Mouse (Mus musculus) cortical plate, adult 2 months (tissue): ENCODE results near the gene Ddc.

Source experiments
- CTCF ChIP-seq: fragments of 200-500 bp; IDR thresholded peaks from 2 replicates; pipeline ENCODE4 v1.5.1; 2011; ENCODE audit warnings: mild to moderate bottlenecking, control low read depth, low read length; ENCODE audit not compliant: insufficient read depth; ENCODE audit errors: extremely low read depth
- POLR2A ChIP-seq: fragments of 200-500 bp; IDR thresholded peaks from 2 replicates; pipeline ENCODE4 v1.6.1; 2011; ENCODE audit warnings: mild to moderate bottlenecking, low read length, control low read depth; ENCODE audit not compliant: insufficient read depth; ENCODE audit errors: extremely low read depth

GRCm38 (mm10) chr11:11897645-11898357 is at the start of gene Ddc:
- no peak for TF ChIP-seq CTCF
- TF ChIP-seq POLR2A, result no peak
